Mouse (Mus musculus) lung, embryonic 14.5 days (tissue): ENCODE measurements around the gene Pknox1. TPM values are rescaled to one million over a fixed set of nuclear protein-coding genes. Genes with fewer than 3 reads are reported as not detected.
"Not testable (repeated sequence)": the region's sequence is repeated elsewhere in the genome, so short reads cannot be mapped to it uniquely, and the experiment has no call there.

Experiments used
- ATAC-seq: fragments of 200-750 bp; cut with Nextera tagmentation; 2 replicates; pipeline ENCODE4 v1.8.0; 2017; ENCODE audit warnings: mild to moderate bottlenecking, moderate TSS enrichment, moderate library complexity; ENCODE audit not compliant: insufficient read depth
- DNase-seq: peaks from one replicate; pipeline ENCODE4 v3.0.0-alpha.2; 2015
- H3K27ac ChIP-seq: fragments of 300-500 bp; sonication (generic); 2 replicates; pipeline ENCODE4 v1.5.1; 2014; ENCODE audit warnings: low read depth, mild to moderate bottlenecking, moderate library complexity
- H3K27me3 ChIP-seq: fragments of 300-500 bp; sonication (generic); 2 replicates; pipeline ENCODE4 v1.6.1; 2014; ENCODE audit warnings: low read length, control low read depth; ENCODE audit not compliant: insufficient read depth
- H3K36me3 ChIP-seq: fragments of 300-500 bp; sonication (generic); 2 replicates; pipeline ENCODE4 v1.6.1; 2014; ENCODE audit warnings: control low read depth; ENCODE audit not compliant: insufficient read depth
- H3K4me1 ChIP-seq: fragments of 300-500 bp; sonication (generic); 2 replicates; pipeline ENCODE4 v1.6.1; 2014; ENCODE audit warnings: antibody characterized with exemption, control low read depth; ENCODE audit not compliant: insufficient read depth
- H3K4me2 ChIP-seq: fragments of 300-500 bp; sonication (generic); 2 replicates; pipeline ENCODE4 v1.6.1; 2014; ENCODE audit warnings: mild to moderate bottlenecking
- H3K4me3 ChIP-seq: fragments of 300-500 bp; sonication (generic); 2 replicates; pipeline ENCODE4 v1.5.1; 2014; ENCODE audit warnings: low read depth, low read length
- H3K9ac ChIP-seq: fragments of 300-500 bp; sonication (generic); 2 replicates; pipeline ENCODE4 v1.6.1; 2014
- H3K9me3 ChIP-seq: fragments of 300-500 bp; sonication (generic); 2 replicates; pipeline ENCODE4 v1.6.1; 2016; ENCODE audit warnings: low read depth, low read length, control low read depth
- CTCF ChIP-seq: IDR thresholded peaks from 2 replicates; pipeline ENCODE4 v1.5.1; 2016; ENCODE audit warnings: antibody characterized with exemption, low read depth
- WGBS: fragments of 180-500 bp; shearing (Covaris S2); extraction: QIAGEN DNeasy Blood & Tissue Kit; methylation state at CpG from one replicate; pipeline ENCODE4 v1.1.7; 2014; 5-methylcytosine and 5-hydroxymethylcytosine counted together
- polyA plus RNA-seq: library from polyadenylated mRNA; unstranded; fragments of >200 nt; fragmentation: Nextera tagmentation; extraction: Ambion mirVana; gene quantifications from 2 replicates; pipeline ENCODE4 v1.2.1, GENCODE M21; 2014

Pknox1 gene
- polyA plus RNA-seq, 1 experiment from 2014 or later = 54.1 TPM

- no peak for TF ChIP-seq CTCF
- ATAC-seq (no peak), DNase-seq (no peak)
- H3K9ac ChIP-seq = no peak overlapping the region
- no peak overlapping the region for H3K4me2 ChIP-seq
- H3K9me3 ChIP-seq = no peaks in the 10 kb centered on the region
- no peaks in the 10 kb centered on the region for H3K27me3 ChIP-seq
- H3K4me1 ChIP-seq = no peaks in the 10 kb centered on the region
- no peak overlapping the region for H3K4me3 ChIP-seq
- no peak overlapping the region for H3K27ac ChIP-seq
- WGBS = 73% methylated on average over 7 of the region's 7 CpGs
- peaks cover 72% of the 10 kb centered on the region for H3K36me3 ChIP-seq
These were observed 30.1 kb downstream of the Pknox1 start for GRCm38 (mm10) chr17:31594590-31594989.

- Histone ChIP-seq H3K4me2 (no peak overlapping the region), H3K27me3 (no peaks in the 10 kb centered on the region), H3K4me3 (no peak overlapping the region), H3K9me3 (no peaks in the 10 kb centered on the region), H3K36me3 (peaks cover 68% of the 10 kb centered on the region), H3K9ac (no peak overlapping the region), H3K27ac (no peak overlapping the region), H3K4me1 (no peaks in the 10 kb centered on the region)
- no peak for TF ChIP-seq CTCF
- 69% methylated on average over 5 of the region's 5 CpGs for WGBS
- no peak for DNase-seq
- ATAC-seq = no peak
These were observed 30.5 kb downstream of the Pknox1 start for GRCm38 (mm10) chr17:31595077-31595476.

GRCm38 (mm10) chr17:31597957-31598356 lies 33.4 kb downstream of the Pknox1 start:
- Histone ChIP-seq H3K9me3 (no peaks in the 10 kb centered on the region), H3K9ac (no peak overlapping the region), H3K4me1 (no peaks in the 10 kb centered on the region), H3K4me3 (no peak overlapping the region), H3K27me3 (no peaks in the 10 kb centered on the region), H3K4me2 (no peak overlapping the region), H3K36me3 (peaks cover 68% of the 10 kb centered on the region), H3K27ac (no peak overlapping the region)
- no peak for TF ChIP-seq CTCF
- ATAC-seq = no peak
- no peak for DNase-seq
- 88% methylated on average over 9 of the region's 9 CpGs for WGBS

GRCm38 (mm10) chr17:31598593-31598992 lies 34.1 kb downstream of the Pknox1 start:
- Histone ChIP-seq H3K9me3 (no peaks in the 10 kb centered on the region), H3K36me3 (peaks cover 71% of the 10 kb centered on the region), H3K4me2 (no peak overlapping the region), H3K9ac (no peak overlapping the region), H3K4me3 (no peak overlapping the region), H3K4me1 (no peaks in the 10 kb centered on the region), H3K27ac (no peak overlapping the region), H3K27me3 (no peaks in the 10 kb centered on the region)
- DNase-seq (no peak), ATAC-seq (no peak)
- no peak for TF ChIP-seq CTCF
- WGBS = 81% methylated on average over 8 of the region's 8 CpGs

GRCm38 (mm10) chr17:31606424-31606823 lies 41.9 kb downstream of the Pknox1 start:
- ATAC-seq (no peak), DNase-seq (no peak)
- Histone ChIP-seq H3K4me3 (no peak overlapping the region), H3K27me3 (no peaks in the 10 kb centered on the region), H3K4me1 (no peaks in the 10 kb centered on the region), H3K9me3 (no peaks in the 10 kb centered on the region), H3K27ac (no peak overlapping the region), H3K4me2 (no peak overlapping the region), H3K9ac (no peak overlapping the region), H3K36me3 (peaks cover 54% of the 10 kb centered on the region)
- 84% methylated on average over 7 of the region's 7 CpGs for WGBS
- peak; percentile 12; the same call in 1 of the 2 replicates for TF ChIP-seq CTCF

GRCm38 (mm10) chr17:31607256-31607951 lies 42.9 kb downstream of the Pknox1 start:
- Histone ChIP-seq H3K27me3 (no peaks in the 10 kb centered on the region), H3K9me3 (no peaks in the 10 kb centered on the region), H3K36me3 (peaks cover 47% of the 10 kb centered on the region), H3K27ac (no peak overlapping the region), H3K4me3 (no peak overlapping the region), H3K4me1 (no peaks in the 10 kb centered on the region), H3K4me2 (no peak overlapping the region), H3K9ac (no peak overlapping the region)
- TF ChIP-seq CTCF = no peak
- ATAC-seq (no peak), DNase-seq (no peak)
- 79% methylated on average over 8 of the region's 8 CpGs for WGBS

- H3K4me1 ChIP-seq, H3K27ac ChIP-seq: not testable (repeated sequence)
- 93% methylated on average over 3 of the region's 3 CpGs for WGBS
These were observed 44.6 kb downstream of the Pknox1 start for GRCm38 (mm10) chr17:31609173-31609572.

GRCm38 (mm10) chr17:31609895-31610294 lies 45.4 kb downstream of the Pknox1 start:
- no peaks in the 10 kb centered on the region for H3K4me1 ChIP-seq
- H3K9ac ChIP-seq = no peak overlapping the region
- no peak for DNase-seq
- TF ChIP-seq CTCF = no peak
- H3K27ac ChIP-seq = no peak overlapping the region
- H3K36me3 ChIP-seq = peaks cover 24% of the 10 kb centered on the region
- H3K4me3 ChIP-seq = no peak overlapping the region
- no peaks in the 10 kb centered on the region for H3K9me3 ChIP-seq
- no peak overlapping the region for H3K4me2 ChIP-seq
- whole genome bisulfite sequencing = 78% methylated on average over 3 of the region's 3 CpGs
- no peaks in the 10 kb centered on the region for H3K27me3 ChIP-seq
- no peak for ATAC-seq

More at GRCm38 (mm10) chr17:31609173-31609572, 44.6 kb downstream of the Pknox1 start:
- H3K36me3 ChIP-seq = peaks cover 30% of the 10 kb centered on the region
- not testable (repeated sequence) for H3K9ac ChIP-seq, H3K9me3 ChIP-seq, DNase-seq, H3K27me3 ChIP-seq, H3K4me2 ChIP-seq, H3K4me3 ChIP-seq, ATAC-seq
